Mouse (Mus musculus) monocyte, adult 2 months (primary cell): ENCODE data around the gene Ufsp2.

Source experiments
- DNase-seq, 2 experiments: peaks; one replicate each; pipeline ENCODE4 v3.0.0; 2022; ENCODE audit warnings: low spot score in 2 of 2, low read depth in 1 of 2

Ufsp2 gene

DNA sequence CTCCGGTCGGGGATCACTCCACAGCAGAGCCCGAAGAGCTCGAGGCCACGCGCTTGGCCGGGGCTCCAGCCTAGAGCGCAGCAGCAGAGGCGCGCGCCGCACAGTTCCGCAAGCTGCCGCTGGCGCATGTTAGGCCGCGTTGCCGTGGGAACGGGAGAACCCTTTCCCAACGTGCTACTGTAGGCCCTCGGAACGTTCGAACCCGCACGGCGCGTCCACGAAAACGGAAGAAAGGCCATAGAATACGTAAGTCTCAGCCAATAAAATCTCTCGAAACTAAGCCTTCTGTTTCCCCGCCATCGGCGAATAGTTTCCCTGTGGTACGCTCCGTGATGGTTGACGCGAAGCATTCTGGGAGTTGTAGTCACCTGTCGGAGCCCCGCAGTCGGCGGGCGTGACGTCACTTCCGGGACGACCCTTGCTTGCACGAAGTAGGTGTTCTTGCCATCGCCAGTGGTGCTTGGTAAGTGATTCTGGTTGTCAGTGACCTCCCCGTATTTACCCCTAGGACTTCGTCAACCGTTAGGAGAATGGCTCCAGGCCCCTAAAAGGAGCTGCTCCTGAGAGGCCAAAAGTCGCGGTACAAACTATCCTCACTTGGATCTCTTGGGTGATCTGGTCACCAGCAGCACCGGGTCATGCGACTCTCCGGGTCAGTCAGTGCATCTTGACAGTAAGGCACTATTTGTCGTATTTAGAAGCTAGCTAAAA lies at the start of gene Ufsp2, which contains the start of gene 1700029J07Rik:
TSS of gene Ufsp2 (plus strand) at position 403 of the 711 bp plus-strand sequence.
TSS of gene 1700029J07Rik (minus strand) at position 127 of the 711 bp plus-strand sequence.
- peak; percentile 82 to 94 for DNase-seq

GRCm38 (mm10) chr8:45934582-45935014 lies 40.7 kb upstream of the Ufsp2 start, which contains the start of gene Ccdc110:
TSS of gene Ccdc110 (plus strand) at chr8:45934619.
- DNase-seq = peak; percentile 56 to 77

- DNase-seq = no peak
Measured at GRCm38 (mm10) chr8:45936986-45937385, 38.3 kb upstream of the Ufsp2 start.

DNA sequence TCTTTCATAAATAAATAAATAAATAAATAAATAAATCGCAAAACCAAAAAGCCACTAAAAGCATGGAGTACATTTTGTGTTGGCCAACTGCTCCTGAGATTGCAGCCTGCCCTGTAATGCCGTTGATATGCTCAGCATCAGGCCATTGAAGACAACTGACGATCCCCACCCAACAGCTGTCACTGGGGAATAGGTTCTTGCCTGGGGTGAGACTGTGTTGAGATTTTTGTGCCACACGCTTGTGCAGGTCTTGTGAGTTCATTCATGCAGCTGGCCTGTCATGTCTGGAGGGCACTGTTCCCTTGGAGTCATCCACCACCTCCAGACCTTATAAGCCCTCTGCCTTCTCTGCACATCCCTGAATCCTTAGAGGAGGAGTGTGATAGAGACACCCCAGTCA lies 29.0 kb upstream of the Ufsp2 start:
- no peak for DNase-seq

DNA sequence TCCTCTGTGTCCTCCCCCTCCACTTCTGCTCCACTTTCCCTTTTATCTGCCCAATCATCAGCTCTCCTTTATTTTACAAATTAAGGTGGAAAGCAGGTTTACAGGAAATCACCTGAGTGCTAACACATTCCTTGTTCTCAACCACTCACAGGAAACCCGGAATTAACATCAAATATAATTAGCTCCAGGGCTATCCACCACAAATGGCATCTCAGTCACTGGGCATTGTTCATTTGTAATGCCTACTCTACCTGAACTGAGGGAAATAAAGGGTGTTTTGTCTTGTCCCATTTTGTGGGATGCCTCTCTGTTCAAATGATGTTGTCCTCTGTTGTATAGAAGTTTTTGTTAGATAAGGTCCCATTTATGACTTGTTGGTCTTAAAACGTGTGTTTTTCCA lies 24.7 kb upstream of the Ufsp2 start:
- DNase-seq = no peak

GRCm38 (mm10) chr8:45970894-45971293 lies 4.4 kb upstream of the Ufsp2 start:
- no peak for DNase-seq

GRCm38 (mm10) chr8:45973988-45974505 lies 1.3 kb upstream of the Ufsp2 start:
- DNase-seq = no peak

DNA sequence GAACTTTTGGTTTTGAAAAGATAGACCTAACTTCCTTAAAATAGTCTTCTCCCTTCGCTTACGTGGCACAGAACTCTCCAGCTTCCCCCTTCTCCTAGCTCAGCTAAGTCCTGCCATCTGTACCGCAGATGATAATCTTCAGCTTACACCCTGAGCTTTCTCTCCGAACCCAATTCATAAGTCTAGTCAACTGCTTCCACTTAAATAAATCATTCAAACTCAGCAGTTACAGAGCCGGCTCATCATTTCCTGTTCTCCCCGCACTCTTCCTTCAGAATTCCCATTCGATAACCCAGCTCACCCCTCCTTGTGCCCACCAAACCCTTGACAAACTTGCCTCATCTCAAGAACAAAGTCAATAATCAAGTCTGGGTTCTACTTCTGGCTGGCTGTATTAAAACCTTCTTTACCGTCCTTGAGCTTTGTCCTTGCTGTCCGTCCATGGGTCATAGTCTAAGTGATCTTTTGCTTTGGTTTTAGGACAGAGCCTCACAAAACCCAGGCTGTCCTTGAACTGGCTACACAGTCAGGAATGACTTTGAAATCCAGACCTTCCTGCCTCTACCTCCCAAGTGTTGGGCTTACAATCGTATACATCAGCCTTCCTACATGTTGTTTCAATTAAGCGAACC lies 625 bp downstream of the Ufsp2 start:
- DNase-seq = no peak

- no peak for DNase-seq
Measured at GRCm38 (mm10) chr8:45986665-45987064, 11.3 kb downstream of the Ufsp2 start.

DNA sequence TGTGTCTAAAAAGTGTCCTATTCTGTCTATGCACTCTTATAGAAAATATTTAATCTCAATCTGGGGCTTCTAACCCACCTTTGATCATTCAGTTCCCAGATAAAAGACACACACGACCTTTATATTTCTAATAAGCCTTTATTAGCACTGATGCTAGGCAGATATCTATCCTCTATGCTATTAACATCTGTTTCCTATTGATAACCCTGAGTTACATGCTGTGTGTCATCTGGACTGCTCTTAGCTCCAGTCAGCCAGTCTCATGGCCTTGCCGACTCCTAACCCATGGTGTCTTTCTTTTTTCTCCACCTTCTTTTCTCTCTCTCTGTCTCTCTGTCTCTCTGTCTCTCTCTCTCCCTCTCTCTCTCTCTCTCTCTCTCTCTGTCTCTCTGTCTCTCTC lies 12.9 kb downstream of the Ufsp2 start:
- no peak for DNase-seq

DNA sequence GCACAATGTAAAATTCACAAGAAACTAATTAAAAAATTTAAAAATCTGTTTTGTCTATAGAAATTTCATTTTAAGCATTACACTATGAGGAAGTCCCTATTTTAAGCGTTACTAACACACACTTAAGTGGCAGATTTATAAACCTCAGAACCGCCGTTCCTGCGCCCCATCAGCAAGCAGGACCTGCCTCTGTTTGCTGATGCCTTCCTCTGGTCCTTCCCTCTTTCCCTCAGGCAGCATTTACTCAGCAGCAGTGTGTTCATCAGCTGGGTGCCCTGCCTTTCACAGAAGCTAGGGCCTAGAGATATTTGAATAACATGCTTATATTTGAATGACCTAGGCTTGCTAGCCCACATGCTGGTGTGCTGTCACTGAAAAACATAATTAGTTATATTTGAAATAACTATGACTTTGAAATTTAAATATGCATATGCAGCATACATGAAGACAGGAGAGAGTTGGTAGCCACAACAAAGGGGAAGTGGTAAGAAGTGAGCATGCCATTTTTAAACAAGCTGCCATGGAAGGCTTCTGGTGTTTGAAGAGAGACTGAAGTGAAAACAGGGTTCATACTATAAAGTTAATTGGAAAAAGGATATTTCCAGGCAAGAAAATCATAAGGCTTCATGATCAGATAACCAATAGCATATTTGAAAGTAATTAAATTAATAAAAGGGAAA lies 15.4 kb downstream of the Ufsp2 start:
- DNase-seq = no peak

DNA sequence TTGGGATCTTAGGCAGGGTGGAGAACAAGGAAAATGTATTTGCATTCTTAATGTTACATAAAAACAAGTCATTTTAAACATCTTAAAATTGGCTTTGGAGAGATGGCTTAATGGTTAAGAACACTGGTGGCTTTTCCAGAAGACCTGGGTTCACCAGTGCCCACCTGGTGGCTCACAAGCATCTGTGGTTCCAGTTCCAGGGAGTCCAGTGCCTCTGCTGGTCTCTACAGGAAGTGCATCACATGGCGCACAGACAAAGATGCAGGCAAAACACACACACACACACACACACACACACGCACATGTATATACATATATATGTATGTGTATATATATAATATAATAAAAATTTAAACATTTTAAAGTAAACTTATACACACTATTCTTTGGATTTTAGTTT lies 18.8 kb downstream of the Ufsp2 start:
- no peak for DNase-seq

DNA sequence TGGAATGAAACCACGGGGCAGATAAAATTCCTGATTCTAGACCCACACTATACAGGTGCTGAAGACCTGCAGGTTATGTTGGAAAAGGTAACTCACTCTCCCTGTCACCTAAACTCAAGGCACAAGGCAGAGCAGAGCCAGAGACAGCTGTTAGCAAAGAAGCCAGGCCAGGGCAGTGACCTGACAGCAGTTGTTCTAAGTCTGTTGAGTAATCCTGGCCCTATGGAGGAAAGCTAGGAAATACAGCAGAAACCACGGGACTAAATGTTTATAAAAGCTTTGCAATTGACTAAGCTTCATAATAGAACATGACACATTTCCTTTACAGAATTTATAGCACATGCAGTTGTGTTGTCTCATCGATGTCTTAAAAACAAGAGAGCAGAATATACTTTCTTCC lies 20.2 kb downstream of the Ufsp2 start:
- no peak for DNase-seq

- DNase-seq = no peak
Measured at GRCm38 (mm10) chr8:45998228-45998627, 22.9 kb downstream of the Ufsp2 start.

GRCm38 (mm10) chr8:45999138-45999783 lies 23.9 kb downstream of the Ufsp2 start, which contains the start of gene Lrp2bp:
TSS of gene Lrp2bp (plus strand) at chr8:45999303.
- no peak for DNase-seq

- DNase-seq = peak; percentile 92 to 95
Measured at GRCm38 (mm10) chr8:45999784-46000705, 24.7 kb downstream of the Ufsp2 start.

DNA sequence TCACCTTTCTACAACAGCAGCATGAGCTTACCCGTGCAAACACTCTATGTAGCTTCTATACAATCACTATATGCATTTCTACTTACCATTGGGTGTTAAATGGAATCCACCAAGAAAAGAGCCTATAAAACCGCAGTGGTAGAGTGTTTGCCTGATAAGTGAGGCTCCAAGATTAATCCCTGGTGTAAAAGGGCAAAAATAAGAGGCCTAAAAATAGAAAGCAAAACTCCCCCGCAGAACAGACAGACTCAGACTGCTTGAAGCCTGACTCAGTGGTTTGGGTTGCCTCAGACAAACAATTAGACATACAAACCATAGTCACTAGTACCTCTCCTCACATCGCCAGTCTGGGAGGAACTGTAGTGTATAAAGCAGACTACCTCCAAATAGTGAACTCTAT lies 30.3 kb downstream of the Ufsp2 start, which contains the start of gene Ankrd37:
TSS of gene Ankrd37 (minus strand) at position 112 of the 400 bp plus-strand sequence.
- no peak for DNase-seq

GRCm38 (mm10) chr8:46007050-46007672 lies 31.8 kb downstream of the Ufsp2 start:
- DNase-seq = no peak

GRCm38 (mm10) chr8:46010306-46010705 lies 35.0 kb downstream of the Ufsp2 start:
- no peak for DNase-seq
